Mouse (Mus musculus): ENCODE measurements around the gene A4galt.

DNA sequence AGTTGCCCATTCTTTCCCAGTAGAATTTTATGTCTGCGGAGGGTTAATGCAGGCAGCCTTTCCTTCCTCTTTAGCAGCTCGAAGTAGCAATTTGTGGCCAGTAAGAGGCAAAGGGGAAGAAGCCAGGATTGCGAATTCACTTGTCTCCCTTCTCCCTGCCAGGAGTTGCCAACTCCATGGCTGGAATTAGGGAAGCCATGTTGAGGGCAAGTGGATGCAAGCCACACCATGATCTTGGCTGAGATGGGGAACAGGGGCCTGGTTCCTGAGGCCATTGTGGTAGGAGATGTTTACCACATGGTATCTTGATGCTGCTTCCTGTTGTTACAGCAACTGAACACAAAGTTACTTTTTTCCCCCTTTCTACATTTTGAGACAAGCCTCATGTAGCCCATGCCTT, 43.4 kb upstream of the A4galt start:
- TF ChIP-seq CTCF (IDR thresholded peaks at IDR 0.05; ENCODE audit: low read depth) (no peak), EP300 (IDR thresholded peaks at IDR 0.05; ENCODE audit: low read depth) (no peak)

Measured in liver, embryonic 14.5 days (tissue).